Comparison of ENCODE assay signal across 22 mouse cellular contexts in genomic region chr11:24159656-24160055, GRCm38 (mm10).
DNase-seq lines count a peak whose midpoint lies in the region; ATAC-seq and TF ChIP-seq lines count a peak whose summit lies in the region.
"Had no signal": no experiment of that assay in that cellular context is flagged by ENCODE, and none has a peak within 500 bp of the region (broad histone marks: within the 10 kb centered on the region; RNA-seq: fewer than 3 reads in every experiment).

No protein-coding gene starts in this region.

- peaks cover 6% of the 10 kb centered on the region for H3K36me3 ChIP-seq in forebrain, embryonic 11.5 days (ENCODE audit: control insufficient read depth, insufficient read depth, low read length)
- H3K36me3 ChIP-seq in forebrain, embryonic 13.5 days (ENCODE audit: poor library complexity, severe bottlenecking): peaks cover 36% of the 10 kb centered on the region
- peaks cover 17% of the 10 kb centered on the region for H3K36me3 ChIP-seq in hindbrain, embryonic 13.5 days
- no peaks in the 10 kb centered on the region for H3K36me3 ChIP-seq in hindbrain, postnatal 0 days (ENCODE audit: insufficient read depth, low read length)

- H3K27me3 ChIP-seq in forebrain, embryonic 11.5 days (ENCODE audit: control insufficient read depth, insufficient read depth, low read length): no peaks in the 10 kb centered on the region
- no peaks in the 10 kb centered on the region for H3K27me3 ChIP-seq in forebrain, embryonic 13.5 days
- no peaks in the 10 kb centered on the region for H3K27me3 ChIP-seq in hindbrain, embryonic 13.5 days
- no peaks in the 10 kb centered on the region for H3K27me3 ChIP-seq in hindbrain, postnatal 0 days (ENCODE audit: insufficient read depth, low read length)
- H3K27me3 ChIP-seq: hindbrain, embryonic 12.5 days had no signal

- WGBS in forebrain, embryonic 11.5 days: 86% methylated on average over 2 of the region's 2 CpGs
- WGBS in forebrain, embryonic 13.5 days: 71% methylated on average over 2 of the region's 2 CpGs
- WGBS in hindbrain, embryonic 13.5 days: 83% methylated on average over 2 of the region's 2 CpGs
- 60% methylated on average over 2 of the region's 2 CpGs for WGBS in hindbrain, postnatal 0 days

- no peak overlapping the region for H3K4me2 ChIP-seq in forebrain, embryonic 11.5 days (ENCODE audit: low read depth, low read length, severe bottlenecking)
- no peak overlapping the region for H3K4me2 ChIP-seq in forebrain, embryonic 13.5 days
- H3K4me2 ChIP-seq in hindbrain, embryonic 13.5 days: no peak overlapping the region
- H3K4me2 ChIP-seq in hindbrain, postnatal 0 days (ENCODE audit: low read depth, low read length): no peak overlapping the region
- H3K4me2 ChIP-seq: heart, embryonic 11.5 days; hindbrain, embryonic 12.5 days had no signal

- H3K9me3 ChIP-seq in forebrain, embryonic 11.5 days (ENCODE audit: control insufficient read depth, low read length): no peaks in the 10 kb centered on the region
- no peaks in the 10 kb centered on the region for H3K9me3 ChIP-seq in forebrain, embryonic 13.5 days (replicated peaks)
- H3K9me3 ChIP-seq in hindbrain, embryonic 13.5 days: no peaks in the 10 kb centered on the region
- H3K9me3 ChIP-seq in hindbrain, postnatal 0 days (ENCODE audit: low read length): no peaks in the 10 kb centered on the region
- H3K9me3 ChIP-seq: forebrain, embryonic 10.5 days; hindbrain, embryonic 12.5 days had no signal

- H3K27ac ChIP-seq in forebrain, embryonic 11.5 days (ENCODE audit: low read depth, low read length): no peak overlapping the region
- H3K27ac ChIP-seq in forebrain, embryonic 13.5 days: no peak overlapping the region
- peak overlapping the region; percentile 55; the same call in 1 of the 2 replicates for H3K27ac ChIP-seq in hindbrain, embryonic 13.5 days
- H3K27ac ChIP-seq in hindbrain, postnatal 0 days: no peak overlapping the region
- H3K27ac ChIP-seq: forebrain, embryonic 10.5 days; gastrocnemius, adult 2 months; hindbrain, embryonic 12.5 days had no signal

- peaks cover 8% of the 10 kb centered on the region; the same call in 1 of the 2 replicates for H3K4me1 ChIP-seq in forebrain, embryonic 11.5 days (replicated peaks; ENCODE audit: control insufficient read depth, insufficient read depth, low read length)
- peaks cover 81% of the 10 kb centered on the region for H3K4me1 ChIP-seq in forebrain, embryonic 13.5 days
- H3K4me1 ChIP-seq in hindbrain, embryonic 13.5 days (replicated peaks): peaks cover 59% of the 10 kb centered on the region
- peaks cover 14% of the 10 kb centered on the region for H3K4me1 ChIP-seq in hindbrain, postnatal 0 days (ENCODE audit: insufficient read depth, low read length)

- H3K4me3 ChIP-seq in forebrain, embryonic 11.5 days (ENCODE audit: low read depth, low read length): no peak overlapping the region
- H3K4me3 ChIP-seq in forebrain, embryonic 13.5 days: no peak overlapping the region
- H3K4me3 ChIP-seq in hindbrain, embryonic 13.5 days: no peak overlapping the region
- no peak overlapping the region for H3K4me3 ChIP-seq in hindbrain, postnatal 0 days (ENCODE audit: low read length)
- H3K4me3 ChIP-seq: forebrain, embryonic 10.5 days; gastrocnemius, adult 2 months; hindbrain, embryonic 12.5 days had no signal

- peak; percentile 33 for DNase-seq in forebrain, embryonic 11.5 days (ENCODE audit: low spot score)
- no peak for DNase-seq in hindbrain, postnatal 0 days (ENCODE audit: low spot score)
- DNase-seq in Muller cell, postnatal 12 days (ENCODE audit: inconsistent ontology term): peak; percentile 62
- no peak for DNase-seq in frontal cortex, postnatal 25 days (ENCODE audit: low spot score in 2 of 2)
- DNase-seq: adrenal gland, adult 8-10 months; adrenal gland, postnatal 25 days; cerebellum, adult 11-12 months; cerebellum, adult 9-11 months; gastrocnemius, adult 2 months; gastrocnemius, postnatal 14 days; heart, adult 11 months; kidney, adult 18-20 months had no signal

- TF ChIP-seq CTCF in hindbrain, postnatal 0 days (IDR thresholded peaks at IDR 0.05; ENCODE audit: low read depth): no peak

- no peak for ATAC-seq in forebrain, embryonic 11.5 days (replicated peaks; ENCODE audit: low FRiP score)
- no peak for ATAC-seq in forebrain, embryonic 13.5 days
- ATAC-seq in hindbrain, embryonic 13.5 days (ENCODE audit: low FRiP score): no peak
- no peak for ATAC-seq in hindbrain, postnatal 0 days
- ATAC-seq: activated CD4-positive, CD25-positive, alpha-beta regulatory T cell, adult 4 months; CD4-positive, CD25-positive, alpha-beta regulatory T cell, adult 4 months; hindbrain, embryonic 16.5 days; inflammation-experienced regulatory T-cells, adult 6 months; intestine, embryonic 16.5 days had no signal

- no peak overlapping the region for H3K9ac ChIP-seq in forebrain, embryonic 11.5 days (ENCODE audit: low read length)
- H3K9ac ChIP-seq in forebrain, embryonic 13.5 days: no peak overlapping the region
- H3K9ac ChIP-seq in hindbrain, embryonic 13.5 days: no peak overlapping the region
- H3K9ac ChIP-seq in hindbrain, postnatal 0 days (replicated peaks; ENCODE audit: low read length): no peak overlapping the region
- H3K9ac ChIP-seq: hindbrain, embryonic 12.5 days had no signal

Comparison
In these comparisons a context has a peak if more than half of its experiments do, and no peak if none do; other contexts are left out.
1. DNase-seq: peak in forebrain, embryonic 11.5 days (single experiment) and Muller cell, postnatal 12 days (single experiment); none in hindbrain, postnatal 0 days (single experiment) and frontal cortex, postnatal 25 days (0 of 2).